Mouse (Mus musculus): ENCODE measurements at regions not wholly inside any gene's neighbourhood (a gene's known extent, or its start where the extent isn't known, plus 50 kb on each side); places are given as distances from the start of the nearest gene placed in this dataset.

DNA sequence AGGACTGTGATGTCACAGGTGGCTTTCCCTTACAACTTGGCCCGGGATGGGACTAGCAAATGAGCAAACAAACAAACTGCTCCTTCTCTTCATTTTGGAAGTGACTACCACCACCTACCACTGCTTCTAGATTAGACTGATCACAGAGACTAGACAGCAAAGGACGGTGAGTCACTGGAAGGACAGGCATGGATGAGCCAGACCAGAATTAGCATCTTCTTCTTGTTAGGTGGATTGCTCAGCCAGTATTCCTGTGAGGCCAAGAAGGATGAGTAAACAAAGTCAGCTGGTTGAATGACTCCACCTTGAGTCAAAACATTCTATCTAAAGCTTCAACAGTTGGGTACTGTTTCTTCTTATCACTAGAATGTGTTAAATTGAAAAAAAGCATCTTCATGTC lies 385.1 kb upstream of the Mon1b start:
- Histone ChIP-seq H3K4me1 (ENCODE audit: control insufficient read depth, insufficient read depth, low read length) (no peaks in the 10 kb centered on the region), H3K36me3 (ENCODE audit: control insufficient read depth, insufficient read depth, low read length) (no peaks in the 10 kb centered on the region), H3K4me3 (ENCODE audit: low read depth, low read length) (no peak overlapping the region), H3K27ac (ENCODE audit: low read depth, low read length) (no peak overlapping the region), H3K4me2 (no peak overlapping the region), H3K27me3 (ENCODE audit: control insufficient read depth, insufficient read depth, low read length) (no peaks in the 10 kb centered on the region), H3K9ac (ENCODE audit: low read length) (no peak overlapping the region), H3K9me3 (ENCODE audit: control insufficient read depth, low read length) (no peaks in the 10 kb centered on the region)
- WGBS = 82% methylated on average over 2 of the region's 2 CpGs
- no peak for DNase-seq (ENCODE audit: low spot score, missing footprints)
- no peak for ATAC-seq (ENCODE audit: low FRiP score)

- no peaks in the 10 kb centered on the region for H3K9me3 ChIP-seq (ENCODE audit: control insufficient read depth, low read length)
- H3K4me2 ChIP-seq = no peak overlapping the region
- no peaks in the 10 kb centered on the region for H3K4me1 ChIP-seq (ENCODE audit: control insufficient read depth, insufficient read depth, low read length)
- 91% methylated on average over 5 of the region's 5 CpGs for WGBS
- no peak overlapping the region for H3K4me3 ChIP-seq (ENCODE audit: low read depth, low read length)
- no peaks in the 10 kb centered on the region for H3K27me3 ChIP-seq (ENCODE audit: control insufficient read depth, insufficient read depth, low read length)
- H3K27ac ChIP-seq (ENCODE audit: low read depth, low read length) = no peak overlapping the region
- H3K36me3 ChIP-seq (ENCODE audit: control insufficient read depth, insufficient read depth, low read length) = no peaks in the 10 kb centered on the region
- DNase-seq (ENCODE audit: low spot score, missing footprints) (no peak), ATAC-seq (ENCODE audit: low FRiP score) (no peak)
- no peak overlapping the region for H3K9ac ChIP-seq (ENCODE audit: low read length)
These were observed 381.3 kb upstream of the Mon1b start for GRCm38 (mm10) chr8:113254076-113254475.

GRCm38 (mm10) chr8:113259477-113259876 lies 375.9 kb upstream of the Mon1b start:
- H3K9ac ChIP-seq (ENCODE audit: low read length) = no peak overlapping the region
- no peaks in the 10 kb centered on the region for H3K36me3 ChIP-seq (ENCODE audit: control insufficient read depth, insufficient read depth, low read length)
- DNase-seq (ENCODE audit: low spot score, missing footprints) (no peak), ATAC-seq (ENCODE audit: low FRiP score) (no peak)
- no peak overlapping the region for H3K27ac ChIP-seq (ENCODE audit: low read depth, low read length)
- no peak overlapping the region for H3K4me2 ChIP-seq
- no peaks in the 10 kb centered on the region for H3K27me3 ChIP-seq (ENCODE audit: control insufficient read depth, insufficient read depth, low read length)
- no peaks in the 10 kb centered on the region for H3K9me3 ChIP-seq (ENCODE audit: control insufficient read depth, low read length)
- no peak overlapping the region for H3K4me3 ChIP-seq (ENCODE audit: low read depth, low read length)
- H3K4me1 ChIP-seq (ENCODE audit: control insufficient read depth, insufficient read depth, low read length) = no peaks in the 10 kb centered on the region
- WGBS = 96% methylated on average over 1 of the region's 1 CpGs

- no peaks in the 10 kb centered on the region for H3K9me3 ChIP-seq (ENCODE audit: control insufficient read depth, low read length)
- no peaks in the 10 kb centered on the region for H3K4me1 ChIP-seq (ENCODE audit: control insufficient read depth, insufficient read depth, low read length)
- DNase-seq (ENCODE audit: low spot score, missing footprints) (no peak), ATAC-seq (ENCODE audit: low FRiP score) (no peak)
- H3K9ac ChIP-seq (ENCODE audit: low read length) = no peak overlapping the region
- 82% methylated on average over 3 of the region's 3 CpGs for WGBS
- H3K4me3 ChIP-seq (ENCODE audit: low read depth, low read length) = no peak overlapping the region
- H3K4me2 ChIP-seq = no peak overlapping the region
- no peaks in the 10 kb centered on the region for H3K27me3 ChIP-seq (ENCODE audit: control insufficient read depth, insufficient read depth, low read length)
- H3K36me3 ChIP-seq (ENCODE audit: control insufficient read depth, insufficient read depth, low read length) = no peaks in the 10 kb centered on the region
- no peak overlapping the region for H3K27ac ChIP-seq (ENCODE audit: low read depth, low read length)
These were observed 372.1 kb upstream of the Mon1b start for GRCm38 (mm10) chr8:113263296-113263695.

DNA sequence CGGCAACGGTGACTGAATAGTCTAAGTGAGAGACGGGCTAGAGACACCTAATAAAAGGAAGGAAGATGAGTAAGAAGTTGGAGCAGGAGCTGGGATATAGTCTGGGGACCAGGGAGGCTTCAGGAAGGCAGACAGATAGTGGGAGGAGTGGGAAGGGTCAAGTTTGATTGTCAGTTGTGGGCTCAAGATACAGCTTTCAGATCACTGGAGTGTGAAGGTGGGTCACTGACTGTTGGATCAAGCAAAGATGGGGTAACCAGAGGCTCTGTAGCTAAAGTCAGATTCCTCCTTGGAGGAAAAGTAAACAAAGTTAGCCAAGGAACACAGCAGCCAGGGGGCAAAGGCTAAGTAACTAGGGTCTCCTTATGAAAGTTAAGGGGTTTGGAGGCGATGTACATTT lies 364.1 kb upstream of the Mon1b start:
- H3K9ac ChIP-seq (ENCODE audit: low read length) = no peak overlapping the region
- no peak for ATAC-seq (ENCODE audit: low FRiP score)
- no peak overlapping the region for H3K27ac ChIP-seq (ENCODE audit: low read depth, low read length)
- no peak for DNase-seq (ENCODE audit: low spot score, missing footprints)
- no peak overlapping the region for H3K4me2 ChIP-seq
- no peaks in the 10 kb centered on the region for H3K27me3 ChIP-seq (ENCODE audit: control insufficient read depth, insufficient read depth, low read length)
- no peak overlapping the region for H3K4me3 ChIP-seq (ENCODE audit: low read depth, low read length)
- H3K4me1 ChIP-seq (ENCODE audit: control insufficient read depth, insufficient read depth, low read length) = no peaks in the 10 kb centered on the region
- H3K9me3 ChIP-seq (ENCODE audit: control insufficient read depth, low read length) = no peaks in the 10 kb centered on the region
- no peaks in the 10 kb centered on the region for H3K36me3 ChIP-seq (ENCODE audit: control insufficient read depth, insufficient read depth, low read length)
- WGBS = 91% methylated on average over 4 of the region's 4 CpGs

GRCm38 (mm10) chr8:113300273-113300843 lies 335.0 kb upstream of the Mon1b start:
- ATAC-seq (ENCODE audit: low FRiP score) = no peak
- no peaks in the 10 kb centered on the region for H3K4me1 ChIP-seq (ENCODE audit: control insufficient read depth, insufficient read depth, low read length)

DNA sequence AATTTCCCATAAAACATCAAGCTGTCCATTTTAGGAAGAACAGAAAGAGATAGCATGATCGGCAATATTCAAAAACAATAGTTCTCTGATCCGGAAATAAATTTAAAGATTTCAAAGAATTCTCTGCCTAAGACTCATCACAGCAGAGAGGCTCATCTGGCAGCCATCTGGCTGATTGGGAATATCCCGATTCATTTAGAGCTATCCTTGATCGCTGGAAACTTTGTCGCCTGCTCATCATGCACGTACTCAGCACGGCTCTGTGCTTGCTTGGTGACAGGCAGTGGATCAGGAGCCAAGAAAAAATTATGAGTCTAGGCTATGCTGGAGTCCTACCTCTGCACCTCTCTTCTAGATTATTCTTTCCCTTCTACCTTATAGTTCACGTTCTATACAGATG lies 332.0 kb upstream of the Mon1b start:
- Histone ChIP-seq H3K27me3 (ENCODE audit: control insufficient read depth, insufficient read depth, low read length) (no peaks in the 10 kb centered on the region), H3K27ac (ENCODE audit: low read depth, low read length) (no peak overlapping the region), H3K4me1 (ENCODE audit: control insufficient read depth, insufficient read depth, low read length) (no peaks in the 10 kb centered on the region), H3K36me3 (ENCODE audit: control insufficient read depth, insufficient read depth, low read length) (no peaks in the 10 kb centered on the region), H3K4me3 (ENCODE audit: low read depth, low read length) (no peak overlapping the region), H3K9ac (ENCODE audit: low read length) (no peak overlapping the region), H3K4me2 (no peak overlapping the region), H3K9me3 (ENCODE audit: control insufficient read depth, low read length) (no peaks in the 10 kb centered on the region; the same call in 1 of the 2 replicates)
- no peak for ATAC-seq (ENCODE audit: low FRiP score)
- 86% methylated on average over 8 of the region's 8 CpGs for WGBS
- DNase-seq (ENCODE audit: low spot score, missing footprints) = no peak

More at GRCm38 (mm10) chr8:113300273-113300843, 335.0 kb upstream of the Mon1b start:
- WGBS = 87% methylated on average over 4 of the region's 4 CpGs
- H3K9ac ChIP-seq (ENCODE audit: low read length) = no peak overlapping the region
- H3K4me3 ChIP-seq (ENCODE audit: low read depth, low read length) = no peak overlapping the region
- no peaks in the 10 kb centered on the region; the same call in 1 of the 2 replicates for H3K9me3 ChIP-seq (ENCODE audit: control insufficient read depth, low read length)
- no peak for DNase-seq (ENCODE audit: low spot score, missing footprints)
- no peaks in the 10 kb centered on the region for H3K27me3 ChIP-seq (ENCODE audit: control insufficient read depth, insufficient read depth, low read length)
- no peak overlapping the region for H3K27ac ChIP-seq (ENCODE audit: low read depth, low read length)
- H3K4me2 ChIP-seq = no peak overlapping the region
- H3K36me3 ChIP-seq (ENCODE audit: control insufficient read depth, insufficient read depth, low read length) = no peaks in the 10 kb centered on the region

GRCm38 (mm10) chr8:113317169-113317568 lies 318.2 kb upstream of the Mon1b start:
- Histone ChIP-seq H3K4me2 (no peak overlapping the region), H3K4me3 (ENCODE audit: low read depth, low read length) (no peak overlapping the region), H3K9ac (ENCODE audit: low read length) (no peak overlapping the region), H3K4me1 (ENCODE audit: control insufficient read depth, insufficient read depth, low read length) (no peaks in the 10 kb centered on the region), H3K36me3 (ENCODE audit: control insufficient read depth, insufficient read depth, low read length) (no peaks in the 10 kb centered on the region), H3K27ac (ENCODE audit: low read depth, low read length) (no peak overlapping the region), H3K9me3 (ENCODE audit: control insufficient read depth, low read length) (no peaks in the 10 kb centered on the region), H3K27me3 (ENCODE audit: control insufficient read depth, insufficient read depth, low read length) (no peaks in the 10 kb centered on the region)
- 88% methylated on average over 3 of the region's 3 CpGs for WGBS
- ATAC-seq (ENCODE audit: low FRiP score) (no peak), DNase-seq (ENCODE audit: low spot score, missing footprints) (no peak)

DNA sequence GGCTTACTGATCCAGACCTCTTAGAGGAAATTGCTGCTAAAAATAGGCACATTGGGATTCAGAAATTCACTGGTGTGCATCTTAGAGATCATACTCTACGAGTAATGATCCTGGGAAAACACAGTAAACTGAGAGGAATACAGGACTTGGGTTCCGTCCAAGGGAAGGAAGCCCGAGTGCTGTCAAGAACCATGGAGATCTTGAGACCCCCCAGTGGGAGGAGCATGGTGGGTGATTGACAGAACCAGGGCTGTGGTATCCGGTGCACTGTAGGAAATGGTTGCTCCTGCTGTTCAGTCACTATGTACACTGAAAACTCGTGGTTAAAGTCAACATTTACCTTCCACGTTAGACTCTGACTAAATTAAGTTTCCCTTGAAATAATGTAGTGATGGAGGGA lies 303.8 kb upstream of the Mon1b start:
- H3K4me1 ChIP-seq (ENCODE audit: control insufficient read depth, insufficient read depth, low read length) = no peaks in the 10 kb centered on the region
- H3K4me3 ChIP-seq (ENCODE audit: low read depth, low read length) = no peak overlapping the region
- H3K4me2 ChIP-seq = no peak overlapping the region
- H3K9ac ChIP-seq (ENCODE audit: low read length) = no peak overlapping the region
- no peaks in the 10 kb centered on the region for H3K36me3 ChIP-seq (ENCODE audit: control insufficient read depth, insufficient read depth, low read length)
- 65% methylated on average over 6 of the region's 6 CpGs for WGBS
- DNase-seq (ENCODE audit: low spot score, missing footprints) (no peak), ATAC-seq (ENCODE audit: low FRiP score) (no peak)
- H3K27me3 ChIP-seq (ENCODE audit: control insufficient read depth, insufficient read depth, low read length) = no peaks in the 10 kb centered on the region
- no peaks in the 10 kb centered on the region for H3K9me3 ChIP-seq (ENCODE audit: control insufficient read depth, low read length)
- H3K27ac ChIP-seq (ENCODE audit: low read depth, low read length) = no peak overlapping the region
